Mouse (Mus musculus): Measurements from ENCODE around the gene Myh15. TPM values are rescaled to one million over a fixed set of nuclear protein-coding genes. Genes with fewer than 3 reads are reported as not detected.
"Not testable (repeated sequence)": the region's sequence is repeated elsewhere in the genome, so short reads cannot be mapped to it uniquely, and the experiment has no call there.

The Myh15 gene
- polyA plus RNA-seq, 1 experiment from 2014 or later: not detected

DNA sequence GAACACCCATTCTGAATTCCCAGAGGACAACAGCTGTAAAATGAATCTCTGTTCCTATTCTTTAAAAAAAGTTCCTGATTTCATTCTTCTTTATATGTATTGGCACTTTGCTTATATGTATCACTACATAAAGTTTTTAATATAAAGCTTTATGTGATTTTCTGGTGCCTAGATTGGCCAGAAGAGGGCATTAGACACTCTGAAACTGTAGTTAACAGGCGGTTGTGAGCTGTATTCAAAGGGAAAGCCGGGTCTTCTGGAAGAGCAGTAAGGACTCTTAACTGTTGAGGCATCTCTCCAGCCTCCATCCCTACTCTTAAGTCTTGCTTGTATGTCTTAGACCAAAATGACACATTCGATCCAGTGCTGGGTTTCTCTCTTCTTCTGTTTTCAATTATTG lies 139.0 kb downstream of the Myh15 start:
- Histone ChIP-seq H3K27me3 (replicated peaks; ENCODE audit: control insufficient read depth, insufficient read depth, low read length) (no peaks in the 10 kb centered on the region), H3K36me3 (ENCODE audit: control insufficient read depth, insufficient read depth, low read length) (no peaks in the 10 kb centered on the region), H3K4me3 (ENCODE audit: low read depth, low read length) (no peak overlapping the region), H3K9me3 (ENCODE audit: control insufficient read depth, low read length) (no peaks in the 10 kb centered on the region), H3K27ac (ENCODE audit: low read depth) (no peak overlapping the region), H3K4me1 (replicated peaks; ENCODE audit: control insufficient read depth, insufficient read depth, low read length) (no peaks in the 10 kb centered on the region), H3K4me2 (ENCODE audit: low read length) (no peak overlapping the region), H3K9ac (ENCODE audit: low read length) (no peak overlapping the region)
- no peak for DNase-seq (ENCODE audit: low spot score)
- no peak for ATAC-seq (replicated peaks; ENCODE audit: low FRiP score, low TSS enrichment, low read depth)
- 56% methylated on average over 3 of the region's 3 CpGs for WGBS

DNA sequence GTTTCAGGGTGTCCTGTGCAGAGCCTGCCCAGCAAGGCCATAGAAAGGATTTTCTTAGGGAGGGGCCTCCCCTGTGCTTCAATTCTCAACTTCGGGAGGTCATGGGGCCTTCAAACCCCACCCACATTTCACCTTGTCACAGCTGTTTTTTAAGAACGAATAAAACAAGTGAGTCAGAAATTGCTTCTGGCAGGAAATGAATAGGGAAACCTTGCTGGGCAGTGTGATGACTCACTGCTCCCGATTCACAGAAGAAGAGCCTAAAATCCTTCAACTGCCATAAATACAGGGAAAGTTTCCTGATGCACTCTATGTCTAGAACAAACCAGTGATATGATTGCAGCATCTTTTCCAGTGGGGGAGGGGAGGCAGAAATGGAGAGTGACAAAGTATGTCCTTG lies 140.7 kb downstream of the Myh15 start:
- H3K4me3 ChIP-seq (ENCODE audit: low read depth, low read length): no peak overlapping the region
- H3K9ac ChIP-seq (ENCODE audit: low read length): no peak overlapping the region
- H3K4me2 ChIP-seq (ENCODE audit: low read length): no peak overlapping the region
- DNase-seq (ENCODE audit: low spot score): no peak
- no peaks in the 10 kb centered on the region for H3K36me3 ChIP-seq (ENCODE audit: control insufficient read depth, insufficient read depth, low read length)
- no peaks in the 10 kb centered on the region for H3K4me1 ChIP-seq (replicated peaks; ENCODE audit: control insufficient read depth, insufficient read depth, low read length)
- no peak for ATAC-seq (replicated peaks; ENCODE audit: low FRiP score, low TSS enrichment, low read depth)
- 54% methylated on average over 3 of the region's 3 CpGs for WGBS
- H3K27me3 ChIP-seq (replicated peaks; ENCODE audit: control insufficient read depth, insufficient read depth, low read length): no peaks in the 10 kb centered on the region
- no peak overlapping the region for H3K27ac ChIP-seq (ENCODE audit: low read depth)
- H3K9me3 ChIP-seq (ENCODE audit: control insufficient read depth, low read length): no peaks in the 10 kb centered on the region

DNA sequence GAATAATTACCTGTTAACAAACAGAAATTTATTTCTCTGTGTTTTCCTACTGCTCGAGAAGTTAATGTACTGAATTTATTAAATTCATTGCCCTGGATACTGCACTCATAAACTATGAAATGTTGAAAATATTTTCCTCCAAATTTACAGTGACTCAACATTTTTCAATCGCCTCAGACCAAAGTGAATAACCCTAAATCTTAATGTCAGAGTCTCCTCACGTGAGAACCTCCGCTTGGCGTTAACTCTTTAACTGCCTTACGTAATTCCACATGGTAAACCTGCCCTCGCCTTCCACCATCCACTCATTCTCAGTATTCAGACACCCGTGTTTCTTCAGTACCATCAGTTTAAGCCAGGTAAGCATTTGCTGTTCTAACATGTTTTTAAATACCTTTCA lies 166.4 kb downstream of the Myh15 start:
- no peak overlapping the region for H3K9ac ChIP-seq (ENCODE audit: low read length)
- ATAC-seq (replicated peaks; ENCODE audit: low FRiP score, low TSS enrichment, low read depth) (no peak), DNase-seq (ENCODE audit: low spot score) (no peak)
- no peak overlapping the region for H3K4me3 ChIP-seq (ENCODE audit: low read depth, low read length)
- H3K27ac ChIP-seq (ENCODE audit: low read depth): no peak overlapping the region
- 67% methylated on average over 8 of the region's 8 CpGs for WGBS
- no peaks in the 10 kb centered on the region for H3K36me3 ChIP-seq (ENCODE audit: control insufficient read depth, insufficient read depth, low read length)
- no peaks in the 10 kb centered on the region for H3K9me3 ChIP-seq (ENCODE audit: control insufficient read depth, low read length)
- no peak overlapping the region for H3K4me2 ChIP-seq (ENCODE audit: low read length)
- no peaks in the 10 kb centered on the region for H3K4me1 ChIP-seq (replicated peaks; ENCODE audit: control insufficient read depth, insufficient read depth, low read length)
- H3K27me3 ChIP-seq (replicated peaks; ENCODE audit: control insufficient read depth, insufficient read depth, low read length): no peaks in the 10 kb centered on the region

DNA sequence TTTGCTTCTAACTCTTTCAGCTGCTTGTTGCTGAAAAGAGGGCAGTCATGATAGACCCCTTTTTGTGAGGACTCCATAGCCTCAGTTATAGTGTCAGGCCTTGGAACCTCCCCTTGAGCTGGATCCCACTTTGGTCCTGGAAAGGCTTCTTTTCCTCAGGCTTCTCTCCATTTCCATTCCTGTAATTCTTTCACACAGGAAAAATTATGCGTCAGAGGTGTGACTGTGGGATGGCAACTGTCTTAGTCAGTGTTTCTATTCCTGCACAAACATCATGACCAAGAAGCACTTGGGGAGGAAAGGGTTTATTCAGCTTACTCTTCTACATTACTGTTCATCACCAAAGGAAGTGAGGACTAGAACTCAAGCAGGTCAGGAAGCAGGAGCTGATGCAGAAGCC lies 186.2 kb downstream of the Myh15 start:
- not testable (repeated sequence) for H3K9ac ChIP-seq (ENCODE audit: low read length); H3K27ac ChIP-seq (ENCODE audit: low read depth); H3K4me2 ChIP-seq (ENCODE audit: low read length); H3K36me3 ChIP-seq (ENCODE audit: control insufficient read depth, insufficient read depth, low read length); H3K27me3 ChIP-seq (replicated peaks; ENCODE audit: control insufficient read depth, insufficient read depth, low read length); DNase-seq (ENCODE audit: low spot score); H3K4me1 ChIP-seq (replicated peaks; ENCODE audit: control insufficient read depth, insufficient read depth, low read length); H3K4me3 ChIP-seq (ENCODE audit: low read depth, low read length); H3K9me3 ChIP-seq (ENCODE audit: control insufficient read depth, low read length); ATAC-seq (replicated peaks; ENCODE audit: low FRiP score, low TSS enrichment, low read depth)
- WGBS: 87% methylated on average over 1 of the region's 1 CpGs

Other genes starting within 250 kb of the Myh15 start
- not detected in 2 replicates for gene Retnlb, start 240.6 kb upstream of the Myh15 start, polyA plus RNA-seq (2014; fragmentation: Nextera tagmentation; extraction: Ambion mirVana)
- not detected in 2 replicates for gene Retnla, start 214.9 kb upstream of the Myh15 start, polyA plus RNA-seq (2014; fragmentation: Nextera tagmentation; extraction: Ambion mirVana)
- gene Retnlg, start 184.9 kb upstream of the Myh15 start, polyA plus RNA-seq (2014; fragmentation: Nextera tagmentation; extraction: Ambion mirVana): not detected in 2 replicates
- 27.6 and 34.2 TPM in 2 replicates for gene Dzip3, start 63.3 kb upstream of the Myh15 start, polyA plus RNA-seq (2014; fragmentation: Nextera tagmentation; extraction: Ambion mirVana)
- gene Cip2a, start 63.3 kb upstream of the Myh15 start, polyA plus RNA-seq (2014; fragmentation: Nextera tagmentation; extraction: Ambion mirVana): 27.2 and 33.8 TPM in 2 replicates

All from intestine, embryonic 14.5 days (tissue).